Mouse (Mus musculus): ENCODE data around the gene Tia1. TPM values are rescaled to one million over a fixed set of nuclear protein-coding genes. Genes with fewer than 3 reads are reported as not detected.
A peak's percentile ranks its signal among the peaks of the same experiment; 100 is the strongest.

Tia1 gene
- polyA plus RNA-seq, 1 experiment from 2014 or later = 209 TPM

- H3K36me3 ChIP-seq = peaks cover 88% of the 10 kb centered on the region
- H3K27ac ChIP-seq = no peak overlapping the region
- WGBS = 93% methylated on average over 1 of the region's 1 CpGs
- no peak overlapping the region for H3K4me3 ChIP-seq
- no peak for DNase-seq (ENCODE audit: low spot score)
- no peaks in the 10 kb centered on the region for H3K9me3 ChIP-seq
- no peaks in the 10 kb centered on the region for H3K27me3 ChIP-seq (ENCODE audit: insufficient read depth, poor library complexity, severe bottlenecking)
- H3K4me1 ChIP-seq (replicated peaks) = no peaks in the 10 kb centered on the region
Observed at GRCm38 (mm10) chr6:86446927-86447568, 43.0 kb downstream of the Tia1 start.

GRCm38 (mm10) chr6:86456727-86457126 lies 52.7 kb downstream of the Tia1 start:
- 92% methylated on average over 3 of the region's 3 CpGs for WGBS
- Histone ChIP-seq H3K27ac (no peak overlapping the region), H3K4me3 (no peak overlapping the region), H3K36me3 (peaks cover 87% of the 10 kb centered on the region), H3K4me1 (replicated peaks) (no peaks in the 10 kb centered on the region), H3K27me3 (ENCODE audit: insufficient read depth, poor library complexity, severe bottlenecking) (no peaks in the 10 kb centered on the region), H3K9me3 (no peaks in the 10 kb centered on the region)
- no peak for DNase-seq (ENCODE audit: low spot score)

GRCm38 (mm10) chr6:86463079-86463478 lies 59.1 kb downstream of the Tia1 start:
- Histone ChIP-seq H3K9me3 (no peaks in the 10 kb centered on the region), H3K27me3 (ENCODE audit: insufficient read depth, poor library complexity, severe bottlenecking) (no peaks in the 10 kb centered on the region), H3K4me3 (no peak overlapping the region), H3K36me3 (peaks cover 85% of the 10 kb centered on the region), H3K27ac (no peak overlapping the region), H3K4me1 (replicated peaks) (0 out of 2 replicates have a peak, but pooled peaks cover 4% of the 10 kb centered on the region)
- no peak for DNase-seq (ENCODE audit: low spot score)
- WGBS = 89% methylated on average over 3 of the region's 3 CpGs

- Histone ChIP-seq H3K4me3 (peak overlapping the region; percentile 54; the same call in 1 of the 2 replicates), H3K27me3 (ENCODE audit: insufficient read depth, poor library complexity, severe bottlenecking) (no peaks in the 10 kb centered on the region), H3K36me3 (peaks cover 40% of the 10 kb centered on the region), H3K27ac (peak overlapping the region; percentile 95), H3K4me1 (replicated peaks) (peaks cover 36% of the 10 kb centered on the region), H3K9me3 (no peaks in the 10 kb centered on the region)
- WGBS = 90% methylated on average over 3 of the region's 3 CpGs
- DNase-seq (ENCODE audit: low spot score) = no peak
Observed at GRCm38 (mm10) chr6:86471317-86471716, 67.3 kb downstream of the Tia1 start.

- H3K4me1 ChIP-seq (replicated peaks) = peaks cover 35% of the 10 kb centered on the region
- H3K27me3 ChIP-seq (ENCODE audit: insufficient read depth, poor library complexity, severe bottlenecking) = no peaks in the 10 kb centered on the region
- peaks cover 38% of the 10 kb centered on the region for H3K36me3 ChIP-seq
- WGBS = 30% methylated on average over 9 of the region's 9 CpGs
- H3K4me3 ChIP-seq = peak overlapping the region; percentile 54
- H3K9me3 ChIP-seq = no peaks in the 10 kb centered on the region
- peak overlapping the region; percentile 95 for H3K27ac ChIP-seq
- no peak for DNase-seq (ENCODE audit: low spot score)
Observed at GRCm38 (mm10) chr6:86471760-86472099, 67.7 kb downstream of the Tia1 start.

- peak overlapping the region; percentile 54 for H3K4me3 ChIP-seq
- H3K4me1 ChIP-seq (replicated peaks) = peaks cover 32% of the 10 kb centered on the region
- DNase-seq (ENCODE audit: low spot score) = peak; percentile 100
- no peaks in the 10 kb centered on the region for H3K27me3 ChIP-seq (ENCODE audit: insufficient read depth, poor library complexity, severe bottlenecking)
- H3K9me3 ChIP-seq = no peaks in the 10 kb centered on the region
- peaks cover 32% of the 10 kb centered on the region for H3K36me3 ChIP-seq
- H3K27ac ChIP-seq = peak overlapping the region; percentile 95
- WGBS = under 1% methylated on average over 56 of the region's 56 CpGs
Observed at GRCm38 (mm10) chr6:86472100-86472955, 68.3 kb downstream of the Tia1 start.

- WGBS = 61% methylated on average over 7 of the region's 7 CpGs
- DNase-seq (ENCODE audit: low spot score) = peak; percentile 30
- H3K4me1 ChIP-seq (replicated peaks) = peaks cover 35% of the 10 kb centered on the region
- no peaks in the 10 kb centered on the region for H3K9me3 ChIP-seq
- H3K27me3 ChIP-seq (ENCODE audit: insufficient read depth, poor library complexity, severe bottlenecking) = no peaks in the 10 kb centered on the region
- peak overlapping the region; percentile 95 for H3K27ac ChIP-seq
- peaks cover 24% of the 10 kb centered on the region for H3K36me3 ChIP-seq
- H3K4me3 ChIP-seq = peak overlapping the region; percentile 54
Observed at GRCm38 (mm10) chr6:86473077-86473476, 69.1 kb downstream of the Tia1 start.

GRCm38 (mm10) chr6:86474072-86474471 lies 70.1 kb downstream of the Tia1 start:
- Histone ChIP-seq H3K9me3 (no peaks in the 10 kb centered on the region), H3K4me3 (no peak overlapping the region), H3K27ac (no peak overlapping the region), H3K36me3 (peaks cover 15% of the 10 kb centered on the region), H3K27me3 (ENCODE audit: insufficient read depth, poor library complexity, severe bottlenecking) (no peaks in the 10 kb centered on the region), H3K4me1 (replicated peaks) (peaks cover 44% of the 10 kb centered on the region)
- WGBS = 97% methylated on average over 5 of the region's 5 CpGs
- no peak for DNase-seq (ENCODE audit: low spot score)

- H3K4me3 ChIP-seq = no peak overlapping the region
- no peaks in the 10 kb centered on the region for H3K27me3 ChIP-seq (ENCODE audit: insufficient read depth, poor library complexity, severe bottlenecking)
- H3K9me3 ChIP-seq = no peaks in the 10 kb centered on the region
- DNase-seq (ENCODE audit: low spot score) = no peak
- no peak overlapping the region for H3K27ac ChIP-seq
- peaks cover 8% of the 10 kb centered on the region for H3K36me3 ChIP-seq
- H3K4me1 ChIP-seq (replicated peaks) = peaks cover 51% of the 10 kb centered on the region
Observed at GRCm38 (mm10) chr6:86474646-86475181, 70.7 kb downstream of the Tia1 start.

GRCm38 (mm10) chr6:86475462-86476167 lies 71.6 kb downstream of the Tia1 start:
- H3K36me3 ChIP-seq = no peaks in the 10 kb centered on the region
- no peak for DNase-seq (ENCODE audit: low spot score)
- H3K4me1 ChIP-seq (replicated peaks) = peaks cover 60% of the 10 kb centered on the region
- no peaks in the 10 kb centered on the region for H3K9me3 ChIP-seq
- no peak overlapping the region for H3K4me3 ChIP-seq
- no peaks in the 10 kb centered on the region for H3K27me3 ChIP-seq (ENCODE audit: insufficient read depth, poor library complexity, severe bottlenecking)
- peak overlapping the region; percentile 6; the same call in 1 of the 2 replicates for H3K27ac ChIP-seq
- 81% methylated on average over 9 of the region's 9 CpGs for WGBS

- Histone ChIP-seq H3K4me1 (replicated peaks) (peaks cover 57% of the 10 kb centered on the region), H3K36me3 (no peaks in the 10 kb centered on the region), H3K27ac (no peak overlapping the region), H3K27me3 (ENCODE audit: insufficient read depth, poor library complexity, severe bottlenecking) (no peaks in the 10 kb centered on the region), H3K9me3 (no peaks in the 10 kb centered on the region), H3K4me3 (no peak overlapping the region)
- DNase-seq (ENCODE audit: low spot score) = no peak
- WGBS = 90% methylated on average over 5 of the region's 5 CpGs
Observed at GRCm38 (mm10) chr6:86476931-86477330, 72.9 kb downstream of the Tia1 start.

- Histone ChIP-seq H3K4me3 (no peak overlapping the region), H3K27me3 (ENCODE audit: insufficient read depth, poor library complexity, severe bottlenecking) (no peaks in the 10 kb centered on the region), H3K36me3 (no peaks in the 10 kb centered on the region), H3K4me1 (replicated peaks) (peaks cover 42% of the 10 kb centered on the region), H3K27ac (peak overlapping the region; percentile 83), H3K9me3 (no peaks in the 10 kb centered on the region)
- 51% methylated on average over 3 of the region's 3 CpGs for WGBS
- peak; percentile 27 for DNase-seq (ENCODE audit: low spot score)
Observed at GRCm38 (mm10) chr6:86479311-86479710, 75.3 kb downstream of the Tia1 start.

GRCm38 (mm10) chr6:86479816-86480188 lies 75.8 kb downstream of the Tia1 start:
- Histone ChIP-seq H3K27ac (peak overlapping the region; percentile 83), H3K36me3 (no peaks in the 10 kb centered on the region), H3K4me3 (no peak overlapping the region), H3K27me3 (ENCODE audit: insufficient read depth, poor library complexity, severe bottlenecking) (no peaks in the 10 kb centered on the region), H3K4me1 (replicated peaks) (peaks cover 42% of the 10 kb centered on the region), H3K9me3 (no peaks in the 10 kb centered on the region)
- DNase-seq (ENCODE audit: low spot score) = no peak
